Mouse (Mus musculus) limb, embryonic 12.5 days (tissue): Measurements from ENCODE around the gene Tkt. TPM values are rescaled to one million over a fixed set of nuclear protein-coding genes. Genes with fewer than 3 reads are reported as not detected.

Experiments used
- ATAC-seq: fragments of 200-750 bp; cut with Nextera tagmentation; 2 replicates; pipeline ENCODE4 v1.8.0; 2017; ENCODE audit warnings: low read depth, moderate TSS enrichment; ENCODE audit not compliant: insufficient number of reproducible peaks, insufficient read depth, low FRiP score, low TSS enrichment
- H3K27ac ChIP-seq: fragments of 300-500 bp; sonication (generic); 2 replicates; pipeline ENCODE4 v1.5.1; 2016; ENCODE audit warnings: mild to moderate bottlenecking, moderate library complexity
- H3K27me3 ChIP-seq: fragments of 300-500 bp; sonication (generic); 2 replicates; pipeline ENCODE4 v1.6.1; 2016; ENCODE audit warnings: mild to moderate bottlenecking, moderate library complexity
- H3K36me3 ChIP-seq: fragments of 300-500 bp; sonication (generic); 2 replicates; pipeline ENCODE4 v1.6.1; 2016; ENCODE audit warnings: mild to moderate bottlenecking, moderate library complexity
- H3K4me1 ChIP-seq: fragments of 300-500 bp; sonication (generic); replicated peaks from 2 replicates; pipeline ENCODE4 v1.6.1; 2016
- H3K4me2 ChIP-seq: fragments of 300-500 bp; sonication (generic); 2 replicates; pipeline ENCODE4 v1.6.1; 2016; ENCODE audit warnings: mild to moderate bottlenecking, moderate library complexity
- H3K4me3 ChIP-seq: fragments of 300-500 bp; sonication (generic); replicated peaks from 2 replicates; pipeline ENCODE4 v1.5.1; 2016; ENCODE audit warnings: mild to moderate bottlenecking
- H3K9ac ChIP-seq: fragments of 300-500 bp; sonication (generic); replicated peaks from 2 replicates; pipeline ENCODE4 v1.6.1; 2016; ENCODE audit warnings: mild to moderate bottlenecking, moderate library complexity
- H3K9me3 ChIP-seq: fragments of 300-500 bp; sonication (generic); 2 replicates; pipeline ENCODE4 v1.6.1; 2016; ENCODE audit warnings: mild to moderate bottlenecking, moderate library complexity
- WGBS: fragments of 180-500 bp; shearing (Covaris S2); methylation state at CpG from one replicate; pipeline ENCODE4 v1.1.7; 2016; 5-methylcytosine and 5-hydroxymethylcytosine counted together
- polyA plus RNA-seq: library from polyadenylated mRNA; unstranded; fragments of >200 nt; fragmentation: Nextera tagmentation; extraction: Ambion mirVana; gene quantifications from 2 replicates; pipeline ENCODE4 v1.2.1, GENCODE M21; 2016

The Tkt gene
- polyA plus RNA-seq = 242 and 244 TPM in 2 replicates

DNA sequence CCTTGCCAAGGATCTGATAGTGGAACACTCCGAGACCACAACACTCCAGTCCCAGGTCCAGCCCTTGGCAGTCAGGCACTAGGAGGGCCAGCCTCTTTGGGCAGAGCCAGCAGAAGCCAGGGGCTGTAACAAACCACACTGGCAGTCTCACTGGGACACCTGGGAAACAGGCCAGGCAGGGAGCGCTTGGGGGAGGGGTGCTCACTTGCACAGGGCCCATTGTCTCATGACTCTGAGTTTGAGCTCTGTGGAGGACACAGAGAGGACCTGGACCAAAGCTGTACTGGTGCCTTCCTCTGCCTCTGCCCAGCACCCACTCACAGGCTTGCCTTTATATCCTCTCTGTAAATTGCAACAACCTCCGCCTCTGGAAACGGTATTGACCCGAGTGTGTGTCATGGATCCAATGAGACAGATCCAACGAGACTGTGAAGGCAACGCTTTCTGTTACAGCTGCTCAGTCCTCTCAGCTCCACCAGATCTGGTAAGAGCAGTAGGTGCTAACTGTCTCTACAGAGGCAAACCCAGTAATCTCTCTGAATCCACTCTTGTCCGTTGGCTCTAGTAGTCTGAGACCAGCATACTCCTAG, at the start of gene Tkt:
Gene Tkt, plus strand, starts transcription at position 229 of the 590 bp plus-strand sequence.
- H3K27ac ChIP-seq = peak within 1 kb of the TSS; percentile 92
- no peak; the same call in 1 of the 2 replicates for ATAC-seq
- WGBS = 25% methylated on average over 8 of the region's 8 CpGs

DNA sequence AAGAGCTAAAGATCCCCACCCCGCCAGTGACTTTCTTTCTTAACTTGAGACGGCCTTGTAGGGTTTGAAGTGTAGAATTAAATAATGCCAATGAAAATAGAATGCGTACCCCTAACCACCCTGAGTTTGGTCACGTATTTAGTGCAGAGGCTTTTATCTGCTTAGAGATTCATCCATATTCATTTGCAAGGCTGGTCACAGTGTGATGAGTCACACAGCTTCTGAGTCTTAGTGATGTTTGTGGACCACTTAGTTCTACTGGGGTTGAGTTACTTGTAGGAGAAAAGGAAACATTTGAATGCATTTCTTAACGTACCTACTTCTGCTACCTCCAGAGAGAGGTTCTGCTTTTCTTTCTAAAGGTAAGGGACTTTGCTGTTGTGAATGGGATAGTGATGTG, 43.2 kb upstream of the Tkt start:
- Histone ChIP-seq H3K4me1 (peaks cover 15% of the 10 kb centered on the region), H3K27me3 (no peaks in the 10 kb centered on the region), H3K9me3 (no peaks in the 10 kb centered on the region), H3K27ac (peak overlapping the region; percentile 70; the same call in 1 of the 2 replicates), H3K4me2 (no peak overlapping the region), H3K4me3 (no peak overlapping the region), H3K36me3 (peaks cover 84% of the 10 kb centered on the region), H3K9ac (no peak overlapping the region)
- 61% methylated on average over 5 of the region's 5 CpGs for WGBS
- ATAC-seq = no peak

More for the DNA sequence above, at the start of gene Tkt:
- Histone ChIP-seq H3K4me3 (peak within 1 kb of the TSS; percentile 78), H3K4me2 (peak within 1 kb of the TSS; percentile 92), H3K27me3 (no peaks in the 10 kb centered on the region), H3K4me1 (peaks cover 33% of the 10 kb centered on the region), H3K9ac (peak within 1 kb of the TSS; percentile 94), H3K36me3 (0 out of 2 replicates have a peak, but pooled peaks cover 3% of the 10 kb centered on the region), H3K9me3 (no peaks in the 10 kb centered on the region)

DNA sequence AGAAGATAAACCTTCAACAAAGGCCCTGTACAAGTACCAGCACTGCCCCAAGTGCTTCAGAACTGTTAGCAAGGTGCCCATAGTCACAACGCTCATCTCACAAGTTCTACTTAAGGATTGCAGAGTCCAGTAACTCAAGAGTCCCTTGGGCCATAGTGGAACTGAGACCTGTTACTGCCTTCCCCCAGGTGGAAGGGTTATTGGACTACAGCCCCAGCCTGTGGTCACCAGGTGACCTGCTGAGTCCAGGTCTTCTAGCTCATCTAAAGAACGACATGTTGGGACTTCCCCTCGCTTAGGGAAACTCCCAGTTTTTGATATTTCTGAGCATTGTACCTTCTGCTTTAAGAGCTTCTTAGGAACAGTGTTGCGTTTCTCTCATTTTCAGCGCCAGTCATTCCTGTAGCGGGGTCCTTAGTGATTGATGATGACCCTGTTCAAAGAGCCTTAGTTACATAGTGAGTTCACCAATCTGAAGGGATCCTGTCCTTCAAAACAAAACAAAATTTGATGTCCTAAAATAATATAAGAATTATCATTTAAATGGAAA, 37.9 kb upstream of the Tkt start:
- no peaks in the 10 kb centered on the region for H3K9me3 ChIP-seq
- no peak overlapping the region for H3K4me2 ChIP-seq
- ATAC-seq = no peak
- H3K36me3 ChIP-seq = peaks cover 83% of the 10 kb centered on the region
- no peaks in the 10 kb centered on the region for H3K27me3 ChIP-seq
- peaks cover 4% of the 10 kb centered on the region for H3K4me1 ChIP-seq
- H3K27ac ChIP-seq = no peak overlapping the region
- 95% methylated on average over 6 of the region's 6 CpGs for WGBS
- H3K4me3 ChIP-seq = no peak overlapping the region
- H3K9ac ChIP-seq = no peak overlapping the region

DNA sequence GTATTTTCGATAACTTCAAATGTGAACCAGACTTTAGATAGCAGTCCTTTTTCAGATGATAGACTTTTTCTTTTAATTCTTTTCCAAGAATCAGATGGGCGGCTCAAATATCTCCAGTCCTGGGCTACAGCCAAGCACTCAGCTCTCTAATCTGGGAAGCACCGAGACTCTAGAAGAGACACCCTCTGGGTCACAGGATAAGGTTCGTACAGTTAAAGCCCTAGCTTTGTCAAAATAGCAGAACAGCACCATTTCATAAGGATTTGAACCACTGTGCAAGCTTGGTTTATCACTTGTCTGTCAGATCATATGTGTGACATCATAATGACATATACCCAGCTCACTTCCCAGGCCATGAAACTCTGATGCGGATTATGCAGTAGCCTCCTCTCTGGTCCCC, 35.3 kb upstream of the Tkt start:
- Histone ChIP-seq H3K4me1 (no peaks in the 10 kb centered on the region), H3K4me3 (no peak overlapping the region), H3K4me2 (no peak overlapping the region), H3K27me3 (no peaks in the 10 kb centered on the region), H3K27ac (no peak overlapping the region), H3K9me3 (no peaks in the 10 kb centered on the region), H3K9ac (no peak overlapping the region), H3K36me3 (peaks cover 80% of the 10 kb centered on the region)
- 95% methylated on average over 5 of the region's 5 CpGs for WGBS
- no peak for ATAC-seq

DNA sequence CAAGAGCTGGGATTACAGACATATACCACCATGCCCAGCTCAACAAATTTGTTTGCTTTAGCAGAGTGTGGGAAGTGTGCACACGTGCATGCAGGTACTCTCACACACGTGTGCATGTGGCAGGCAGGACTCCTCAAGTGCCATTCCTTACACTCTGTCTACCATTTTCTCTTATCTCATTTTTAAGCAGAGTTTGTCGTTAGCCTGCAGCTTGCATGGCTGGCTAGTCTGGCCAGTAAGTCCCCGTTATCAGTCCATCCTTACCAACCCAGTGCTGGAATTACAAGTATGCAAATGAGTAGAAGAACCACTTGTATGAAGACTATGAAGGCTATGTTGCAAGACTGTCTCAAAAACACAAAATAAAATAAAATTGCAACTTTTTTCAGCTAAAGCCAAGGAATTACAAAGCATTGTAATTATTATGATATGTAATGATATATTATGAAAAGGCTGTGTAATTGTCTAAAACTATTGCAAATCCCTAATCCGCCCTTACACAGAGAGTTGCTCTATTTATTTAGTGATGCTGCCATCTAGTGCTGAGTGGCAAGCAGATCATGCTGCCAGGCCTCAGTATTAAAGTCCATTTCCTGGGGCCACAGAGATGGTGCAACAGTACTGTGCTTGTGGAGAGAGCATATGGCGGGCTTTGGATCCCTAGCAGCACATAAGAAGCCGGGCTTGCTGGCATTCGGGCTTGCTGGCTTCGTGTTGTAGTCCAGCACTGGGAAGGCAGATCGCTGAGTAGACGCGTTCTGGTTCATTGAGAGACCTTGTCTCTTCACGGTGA, 32.0 kb upstream of the Tkt start:
- no peaks in the 10 kb centered on the region for H3K27me3 ChIP-seq
- H3K4me1 ChIP-seq = no peaks in the 10 kb centered on the region
- WGBS = 92% methylated on average over 13 of the region's 13 CpGs
- peaks cover 90% of the 10 kb centered on the region for H3K36me3 ChIP-seq
- no peak overlapping the region for H3K4me3 ChIP-seq
- H3K9me3 ChIP-seq = no peaks in the 10 kb centered on the region
- H3K27ac ChIP-seq = no peak overlapping the region
- no peak for ATAC-seq
- H3K9ac ChIP-seq = no peak overlapping the region
- H3K4me2 ChIP-seq = no peak overlapping the region

DNA sequence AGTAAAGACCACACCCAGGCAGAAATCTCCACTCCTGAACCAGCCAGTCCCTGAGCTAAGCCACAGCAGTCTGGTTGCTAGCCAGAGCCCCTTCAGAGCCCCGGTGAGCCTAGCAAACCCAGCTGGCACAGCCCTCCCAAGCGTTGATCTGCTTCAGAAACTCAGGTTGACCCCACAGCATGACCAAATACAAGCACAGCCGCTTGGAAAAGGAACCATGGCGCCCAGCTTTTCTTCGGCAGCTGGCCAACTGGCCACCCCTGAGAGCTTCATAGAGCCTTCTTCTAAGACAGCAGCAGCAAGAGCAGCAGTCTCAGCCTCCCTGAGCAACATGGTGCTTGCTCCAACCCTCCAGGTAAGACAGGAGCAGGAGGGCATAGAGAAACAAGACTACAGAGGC, 28.8 kb upstream of the Tkt start:
- Histone ChIP-seq H3K4me3 (no peak overlapping the region), H3K4me2 (no peak overlapping the region), H3K36me3 (peaks cover 95% of the 10 kb centered on the region), H3K27me3 (no peaks in the 10 kb centered on the region), H3K27ac (no peak overlapping the region), H3K9ac (no peak overlapping the region), H3K4me1 (no peaks in the 10 kb centered on the region), H3K9me3 (no peaks in the 10 kb centered on the region)
- no peak for ATAC-seq
- WGBS = 91% methylated on average over 5 of the region's 5 CpGs

DNA sequence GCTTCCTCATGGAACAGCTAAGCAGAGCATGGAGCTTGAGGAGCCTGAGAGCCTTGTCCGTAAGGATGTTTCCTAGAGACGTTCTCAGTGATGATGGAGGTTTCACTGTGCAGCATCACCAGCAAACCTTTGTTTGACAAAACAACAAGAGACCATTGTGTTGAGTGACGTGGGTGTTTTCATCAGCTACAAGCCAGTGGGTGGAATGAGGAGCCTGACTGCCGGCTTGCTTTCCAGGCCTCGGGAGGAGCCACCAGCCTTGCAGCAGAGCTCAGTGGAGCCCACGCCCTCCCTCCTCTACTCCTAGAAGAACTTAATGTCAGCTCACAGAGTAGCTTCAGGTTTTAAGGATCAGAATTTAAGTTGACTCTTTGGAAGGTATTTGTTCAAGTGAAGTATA, 24.8 kb upstream of the Tkt start:
- peaks cover 97% of the 10 kb centered on the region for H3K36me3 ChIP-seq
- no peak overlapping the region for H3K27ac ChIP-seq
- no peaks in the 10 kb centered on the region for H3K27me3 ChIP-seq
- no peaks in the 10 kb centered on the region for H3K4me1 ChIP-seq
- no peak overlapping the region for H3K9ac ChIP-seq
- no peak overlapping the region for H3K4me3 ChIP-seq
- no peak overlapping the region for H3K4me2 ChIP-seq
- no peaks in the 10 kb centered on the region for H3K9me3 ChIP-seq
- no peak for ATAC-seq
- WGBS = 90% methylated on average over 6 of the region's 6 CpGs

DNA sequence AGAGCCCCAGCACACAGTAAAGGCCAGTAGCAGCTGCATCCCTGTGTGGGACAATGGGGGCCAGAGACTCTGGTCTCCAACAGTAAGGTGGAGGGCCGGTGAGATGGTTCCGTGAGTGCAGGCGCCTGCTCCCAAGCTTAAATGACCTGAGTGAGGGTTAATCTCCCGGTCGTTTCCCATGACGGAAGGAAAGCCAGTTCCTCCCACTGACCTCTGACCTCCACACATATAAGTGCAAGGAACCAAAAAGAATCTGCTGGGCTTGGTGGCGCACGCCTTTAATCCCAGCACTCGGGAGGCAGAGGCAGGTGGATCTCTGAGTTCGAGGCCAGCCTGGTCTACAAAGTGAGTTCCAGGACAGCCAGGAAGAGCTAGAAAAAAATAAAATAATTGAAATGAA, 19.8 kb upstream of the Tkt start:
- Histone ChIP-seq H3K4me2 (no peak overlapping the region), H3K27ac (no peak overlapping the region), H3K4me3 (no peak overlapping the region), H3K36me3 (peaks cover 56% of the 10 kb centered on the region), H3K9me3 (no peaks in the 10 kb centered on the region), H3K4me1 (no peaks in the 10 kb centered on the region), H3K27me3 (no peaks in the 10 kb centered on the region), H3K9ac (no peak overlapping the region)
- ATAC-seq = no peak
- WGBS = 84% methylated on average over 10 of the region's 10 CpGs

DNA sequence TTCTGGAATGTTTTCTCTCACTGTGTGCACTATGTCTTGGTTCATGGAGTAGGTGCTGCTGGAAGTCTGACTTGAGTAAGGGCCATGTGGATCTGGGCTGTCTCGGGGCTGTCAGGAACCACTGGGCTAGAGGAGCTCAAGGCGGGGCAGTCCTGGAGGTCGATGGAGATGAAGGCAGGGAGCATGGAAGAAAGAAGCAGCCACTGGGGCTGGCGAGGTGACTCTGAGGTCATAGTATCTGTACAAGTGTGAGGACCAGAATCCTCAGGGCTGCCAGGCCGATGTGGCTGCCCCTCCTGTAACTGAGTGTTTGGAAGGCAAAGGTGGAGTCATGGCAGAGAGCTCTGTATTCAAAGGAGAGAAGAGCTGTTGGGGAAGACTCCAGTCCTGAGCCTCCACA, 19.2 kb upstream of the Tkt start:
- peaks cover 51% of the 10 kb centered on the region for H3K36me3 ChIP-seq
- no peak overlapping the region for H3K4me2 ChIP-seq
- no peak overlapping the region for H3K27ac ChIP-seq
- no peak for ATAC-seq
- H3K4me1 ChIP-seq = no peaks in the 10 kb centered on the region
- H3K9me3 ChIP-seq = no peaks in the 10 kb centered on the region
- 80% methylated on average over 5 of the region's 5 CpGs for WGBS
- H3K9ac ChIP-seq = no peak overlapping the region
- H3K27me3 ChIP-seq = no peaks in the 10 kb centered on the region
- no peak overlapping the region for H3K4me3 ChIP-seq

DNA sequence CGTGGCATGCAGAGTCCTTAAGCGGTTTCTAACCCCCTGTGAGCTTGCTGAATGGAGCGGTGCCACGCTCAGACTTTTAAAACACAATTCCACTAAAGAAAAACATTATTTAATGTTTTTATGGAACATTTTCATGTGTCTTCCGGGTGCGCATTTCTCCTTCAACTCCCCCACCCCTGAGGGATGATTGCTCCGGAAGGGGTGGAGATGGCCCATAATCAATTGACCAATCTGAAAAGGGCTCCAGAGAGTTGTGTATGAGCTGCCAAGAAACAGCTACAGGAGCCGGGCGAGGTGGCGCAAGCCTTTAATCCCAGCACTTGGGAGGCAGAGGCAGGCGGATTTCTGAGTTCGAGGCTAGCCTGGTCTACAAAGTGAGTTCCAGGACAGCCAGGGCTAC, 18.7 kb upstream of the Tkt start:
- no peak for ATAC-seq
- no peak overlapping the region for H3K9ac ChIP-seq
- H3K4me3 ChIP-seq = no peak overlapping the region
- no peaks in the 10 kb centered on the region for H3K4me1 ChIP-seq
- WGBS = 96% methylated on average over 12 of the region's 12 CpGs
- no peak overlapping the region for H3K4me2 ChIP-seq
- H3K27me3 ChIP-seq = no peaks in the 10 kb centered on the region
- no peak overlapping the region for H3K27ac ChIP-seq
- H3K36me3 ChIP-seq = peaks cover 46% of the 10 kb centered on the region
- H3K9me3 ChIP-seq = no peaks in the 10 kb centered on the region

DNA sequence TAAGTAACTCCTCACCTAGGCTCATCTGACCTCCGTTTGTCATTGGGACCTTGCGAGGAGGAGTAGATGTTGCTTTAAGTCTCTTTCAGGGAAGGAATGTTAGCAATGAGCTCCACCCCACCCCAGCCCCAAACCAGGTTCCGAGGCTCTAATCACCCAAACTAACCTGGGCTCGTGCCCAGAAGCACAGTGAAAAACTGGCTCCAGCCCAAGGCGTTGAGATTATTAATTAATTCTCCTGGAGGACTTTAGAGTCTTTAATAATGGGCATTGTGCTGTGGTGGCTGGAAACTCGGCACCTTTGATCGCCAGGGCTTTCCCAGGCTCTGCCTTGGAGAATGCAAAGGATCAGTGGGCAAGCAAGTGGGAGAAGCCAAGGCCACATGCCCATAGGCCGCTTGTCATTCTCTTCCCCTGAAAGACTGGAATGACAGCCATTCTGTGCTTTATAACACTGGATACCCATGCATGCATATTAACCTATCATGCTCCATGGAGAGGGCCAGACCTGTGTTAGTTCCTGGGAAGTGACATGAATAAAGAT, 17.4 kb upstream of the Tkt start:
- Histone ChIP-seq H3K4me2 (no peak overlapping the region), H3K4me1 (no peaks in the 10 kb centered on the region), H3K9ac (no peak overlapping the region), H3K27ac (no peak overlapping the region), H3K4me3 (no peak overlapping the region), H3K27me3 (no peaks in the 10 kb centered on the region), H3K36me3 (peaks cover 32% of the 10 kb centered on the region), H3K9me3 (no peaks in the 10 kb centered on the region)
- 80% methylated on average over 8 of the region's 8 CpGs for WGBS
- no peak for ATAC-seq
